Mouse (Mus musculus): ENCODE measurements around the gene Cir1. TPM values are rescaled to one million over a fixed set of nuclear protein-coding genes. Genes with fewer than 3 reads are reported as not detected.

Gene Cir1
- total RNA-seq, 1 experiment from 2014 or later = 18.6 TPM

Other genes with a start within 250 kb of the Cir1 start
- 45.0 and 47.3 TPM in 2 replicates for gene Ola1, start 93.8 kb downstream of the Cir1 start, total RNA-seq (2021)
- not detected in 2 replicates for gene Sp9, start 40.8 kb downstream of the Cir1 start, total RNA-seq (2021)
- gene Scrn3, start 100 bp downstream of the Cir1 start, total RNA-seq (2021) = 17.6 and 20.3 TPM in 2 replicates
- 9.0 and 10.9 TPM in 2 replicates for gene Gpr155, start 73.9 kb upstream of the Cir1 start, total RNA-seq (2021)
- gene Wipf1, start 217.0 kb upstream of the Cir1 start, total RNA-seq (2021) = 21.6 and 29.3 TPM in 2 replicates

All from adrenal gland, postnatal 14 days (tissue).